Mouse (Mus musculus) CH12.LX (cell line): Measurements from ENCODE around the gene Prickle4. TPM values are rescaled to one million over a fixed set of nuclear protein-coding genes. Genes with fewer than 3 reads are reported as not detected.
A peak's percentile ranks its signal among the peaks of the same experiment; 100 is the strongest.

Experiments
- DNase-seq: peaks from one replicate; pipeline ENCODE4 v3.0.0-alpha.2; 2013; ENCODE audit errors: extremely low read depth
- H3K27ac ChIP-seq: 2 replicates; pipeline ENCODE4 v1.5.1; 2012; ENCODE audit warnings: low read depth, mild to moderate bottlenecking, control low read depth, moderate library complexity; ENCODE audit not compliant: insufficient read depth
- H3K27me3 ChIP-seq: replicated peaks from 2 replicates; pipeline ENCODE3; 2012; ENCODE audit warnings: inconsistent platforms
- H3K36me3 ChIP-seq, 2 experiments: replicated peaks in 1 of 2; 2 replicates each; pipeline versions ENCODE3 to v1.6.1; 2012; ENCODE audit warnings: inconsistent platforms in 1 of 2, low read length in 1 of 2, mild to moderate bottlenecking in 1 of 2, mixed read lengths in 1 of 2, moderate library complexity in 1 of 2; ENCODE audit not compliant: control insufficient read depth in 1 of 2, insufficient read depth in 1 of 2
- H3K4me1 ChIP-seq, 2 experiments: 2 replicates each; pipeline ENCODE4 v1.6.1; 2012; ENCODE audit warnings: inconsistent platforms in 1 of 2, moderate library complexity in 1 of 2; ENCODE audit not compliant: insufficient read depth in 2 of 2, control insufficient read depth in 1 of 2
- H3K4me2 ChIP-seq: 2 replicates; pipeline ENCODE4 v1.6.1; 2012; ENCODE audit warnings: low read depth, mild to moderate bottlenecking, control low read depth; ENCODE audit not compliant: poor library complexity, insufficient read depth, severe bottlenecking
- H3K4me3 ChIP-seq, 3 experiments: fragments of 150-350 bp in 1 of 3; sonication (generic) in 1 of 3; replicated peaks in 1 of 3; 2 replicates each; pipeline versions ENCODE3 to v1.5.1; 2011 to 2012; ENCODE audit warnings: low read depth in 2 of 3, low read length in 2 of 3, mild to moderate bottlenecking in 2 of 3, moderate library complexity in 2 of 3, control low read depth in 1 of 3, improper control_type of control experiment in 1 of 3, inconsistent platforms in 1 of 3, mixed read lengths in 1 of 3; ENCODE audit not compliant: poor library complexity in 1 of 3
- H3K79me2 ChIP-seq: replicated peaks from 2 replicates; pipeline ENCODE4 v1.6.1; 2012; ENCODE audit warnings: mild to moderate bottlenecking, moderate library complexity; ENCODE audit not compliant: control insufficient read depth, poor library complexity, insufficient read depth, severe bottlenecking; ENCODE audit errors: extremely low read depth
- H3K9ac ChIP-seq: 2 replicates; pipeline ENCODE4 v1.6.1; 2012; ENCODE audit warnings: low read depth, mild to moderate bottlenecking, control low read depth, moderate library complexity; ENCODE audit not compliant: insufficient read depth
- H3K9me3 ChIP-seq: replicated peaks from 2 replicates; pipeline ENCODE3; 2012; ENCODE audit warnings: low read length, inconsistent platforms, mixed read lengths
- BHLHE40 ChIP-seq: IDR thresholded peaks from 2 replicates; pipeline ENCODE4 v1.6.1; 2011; ENCODE audit warnings: mild to moderate bottlenecking, low read depth, low read length, improper control_type of control experiment
- CHD1 ChIP-seq: IDR thresholded peaks from 2 replicates; pipeline ENCODE4 v1.6.1; 2012; ENCODE audit warnings: low read depth, low read length, improper control_type of control experiment, inconsistent platforms
- CHD2 ChIP-seq: IDR thresholded peaks from 2 replicates; pipeline ENCODE4 v1.6.1; 2011; ENCODE audit warnings: low read length, improper control_type of control experiment
- CTCF ChIP-seq, 2 experiments: IDR thresholded peaks in 1 of 2; conservative IDR thresholded peaks in 1 of 2; 2 replicates each; pipeline ENCODE4 v1.5.1; 2011 to 2012; ENCODE audit warnings: low read depth in 2 of 2, low read length in 2 of 2, improper control_type of control experiment in 1 of 2, inconsistent platforms in 1 of 2, mild to moderate bottlenecking in 1 of 2, moderate library complexity in 1 of 2
- E2F4 ChIP-seq: IDR thresholded peaks from 2 replicates; pipeline ENCODE4 v1.6.1; 2011; ENCODE audit warnings: low read depth, low read length, improper control_type of control experiment; ENCODE audit not compliant: insufficient replicate concordance
- ELF1 ChIP-seq: IDR thresholded peaks from 2 replicates; pipeline ENCODE4 v1.6.1; 2014; ENCODE audit warnings: low read depth, mild to moderate bottlenecking, inconsistent platforms, low read length, improper control_type of control experiment
- EP300 ChIP-seq: IDR thresholded peaks from 2 replicates; pipeline ENCODE4 v1.6.1; 2011; ENCODE audit warnings: low read length, improper control_type of control experiment
- ETS1 ChIP-seq: conservative IDR thresholded peaks from 2 replicates; pipeline ENCODE4 v1.6.1; 2012; ENCODE audit warnings: low read depth, mild to moderate bottlenecking, inconsistent platforms, low read length, improper control_type of control experiment, moderate library complexity
- GABPA ChIP-seq: IDR thresholded peaks from 2 replicates; pipeline ENCODE4 v1.6.1; 2012; ENCODE audit warnings: low read depth, low read length, improper control_type of control experiment, inconsistent platforms; ENCODE audit not compliant: insufficient replicate concordance
- HCFC1 ChIP-seq: IDR thresholded peaks from 2 replicates; pipeline ENCODE4 v1.6.1; 2012; ENCODE audit warnings: low read depth, mild to moderate bottlenecking, inconsistent platforms, low read length, improper control_type of control experiment
- IRF4 ChIP-seq: IDR thresholded peaks from 2 replicates; pipeline ENCODE4 v1.6.1; 2014; ENCODE audit warnings: low read depth, mild to moderate bottlenecking, inconsistent platforms, low read length, improper control_type of control experiment
- JUN ChIP-seq: IDR thresholded peaks from 2 replicates; pipeline ENCODE4 v1.6.1; 2011; ENCODE audit warnings: low read depth, mild to moderate bottlenecking, low read length, improper control_type of control experiment, moderate library complexity; ENCODE audit not compliant: insufficient read depth
- JUND ChIP-seq: conservative IDR thresholded peaks from 2 replicates; pipeline ENCODE4 v1.6.1; 2011; ENCODE audit warnings: low read depth, low read length, improper control_type of control experiment
- KAT2A ChIP-seq: IDR thresholded peaks from 2 replicates; pipeline ENCODE4 v1.6.1; 2012; ENCODE audit warnings: low read length, improper control_type of control experiment, inconsistent platforms; ENCODE audit not compliant: insufficient replicate concordance
- MAFK ChIP-seq: IDR thresholded peaks from 2 replicates; pipeline ENCODE4 v1.6.1; 2011; ENCODE audit warnings: low read length, improper control_type of control experiment; ENCODE audit not compliant: insufficient replicate concordance
- MAX ChIP-seq: IDR thresholded peaks from 2 replicates; pipeline ENCODE4 v1.6.1; 2011; ENCODE audit warnings: low read length, improper control_type of control experiment
- MAZ ChIP-seq: IDR thresholded peaks from 2 replicates; pipeline ENCODE4 v1.6.1; 2012; ENCODE audit warnings: low read depth, mild to moderate bottlenecking, inconsistent platforms, low read length, improper control_type of control experiment, moderate library complexity
- MEF2A ChIP-seq: IDR thresholded peaks from 2 replicates; pipeline ENCODE4 v1.6.1; 2014; ENCODE audit warnings: low read depth, mild to moderate bottlenecking, inconsistent platforms, low read length, improper control_type of control experiment, borderline replicate concordance
- MXI1 ChIP-seq: IDR thresholded peaks from 2 replicates; pipeline ENCODE4 v1.6.1; 2011; ENCODE audit warnings: mild to moderate bottlenecking, low read depth, low read length, improper control_type of control experiment
- MYC ChIP-seq: IDR thresholded peaks from 2 replicates; pipeline ENCODE4 v1.6.1; 2011; ENCODE audit warnings: low read depth, mild to moderate bottlenecking, improper control_type of control experiment, low read length
- NELFE ChIP-seq: IDR thresholded peaks from 2 replicates; pipeline ENCODE4 v1.6.1; 2011; ENCODE audit warnings: low read depth, low read length, improper control_type of control experiment
- NRF1 ChIP-seq: IDR thresholded peaks from 2 replicates; pipeline ENCODE4 v1.6.1; 2014; ENCODE audit warnings: low read depth, mild to moderate bottlenecking, inconsistent platforms, low read length, improper control_type of control experiment, moderate library complexity
- PAX5 ChIP-seq: IDR thresholded peaks from 2 replicates; pipeline ENCODE4 v1.6.1; 2012; ENCODE audit warnings: low read length, inconsistent platforms, mixed read lengths
- POLR2A ChIP-seq: IDR thresholded peaks from 2 replicates; pipeline ENCODE4 v1.6.1; 2011; ENCODE audit warnings: low read depth, mild to moderate bottlenecking, improper control_type of control experiment, low read length
- POLR2AphosphoS2 ChIP-seq: IDR thresholded peaks from 2 replicates; pipeline ENCODE4 v1.6.1; 2011; ENCODE audit warnings: low read depth, low read length, improper control_type of control experiment
- RAD21 ChIP-seq: IDR thresholded peaks from 2 replicates; pipeline ENCODE4 v1.6.1; 2011; ENCODE audit warnings: low read depth, mild to moderate bottlenecking, low read length, improper control_type of control experiment, moderate library complexity
- RCOR1 ChIP-seq: conservative IDR thresholded peaks from 2 replicates; pipeline ENCODE4 v1.6.1; 2012; ENCODE audit warnings: low read depth, mild to moderate bottlenecking, inconsistent platforms, low read length, improper control_type of control experiment
- SIN3A ChIP-seq: IDR thresholded peaks from 2 replicates; pipeline ENCODE4 v1.6.1; 2012; ENCODE audit warnings: low read length, improper control_type of control experiment, inconsistent platforms
- SMC3 ChIP-seq: IDR thresholded peaks from 2 replicates; pipeline ENCODE4 v1.6.1; 2011; ENCODE audit warnings: low read depth, low read length, improper control_type of control experiment
- TBP ChIP-seq: conservative IDR thresholded peaks from 2 replicates; pipeline ENCODE4 v1.6.1; 2011; ENCODE audit warnings: low read depth, low read length, improper control_type of control experiment
- UBTF ChIP-seq: IDR thresholded peaks from 2 replicates; pipeline ENCODE4 v1.6.1; 2012; ENCODE audit warnings: low read depth, mild to moderate bottlenecking, inconsistent platforms, low read length, improper control_type of control experiment, moderate library complexity
- USF1 ChIP-seq: IDR thresholded peaks from 2 replicates; pipeline ENCODE4 v1.6.1; 2014; ENCODE audit warnings: low read depth, mild to moderate bottlenecking, inconsistent platforms, low read length, improper control_type of control experiment
- USF2 ChIP-seq: conservative IDR thresholded peaks from 2 replicates; pipeline ENCODE4 v1.6.1; 2011; ENCODE audit warnings: low read depth, low read length, improper control_type of control experiment
- ZC3H11A ChIP-seq: IDR thresholded peaks from 2 replicates; pipeline ENCODE4 v1.6.1; 2012; ENCODE audit warnings: low read depth, mild to moderate bottlenecking, inconsistent platforms, low read length, improper control_type of control experiment
- ZKSCAN1 ChIP-seq: IDR thresholded peaks from 2 replicates; pipeline ENCODE4 v1.6.1; 2012; ENCODE audit warnings: low read depth, inconsistent platforms, low read length, improper control_type of control experiment, borderline replicate concordance
- ZMIZ1 ChIP-seq: IDR thresholded peaks from 2 replicates; pipeline ENCODE4 v1.6.1; 2012; ENCODE audit warnings: low read depth, mild to moderate bottlenecking, inconsistent platforms, low read length, improper control_type of control experiment
- ZNF384 ChIP-seq: IDR thresholded peaks from 2 replicates; pipeline ENCODE4 v1.6.1; 2012; ENCODE audit warnings: low read depth, low read length, improper control_type of control experiment, inconsistent platforms
- dilution Hi-C: fragments of 300-500 bp; cut with MboI; formaldehyde crosslinking; loops from 2 replicates; pipeline ENCODE4 v1.14.3; 2020; ENCODE audit warnings: low sequenced_read_pairs; ENCODE audit not compliant: extremely low pct_unique_long_range_greater_than_20kb, extremely low pct_ligation_motif_present
- in situ Hi-C: fragments of 300-500 bp; cut with MboI; formaldehyde crosslinking; loops from 3 replicates; pipeline ENCODE4 v1.14.3; 2019; ENCODE audit warnings: low sequenced_read_pairs, low pct_ligation_motif_present, low pct_unique_long_range_greater_than_20kb, mixed read lengths
- polyA plus RNA-seq: library from polyadenylated mRNA; unstranded; fragments of >175 nt; gene quantifications from 2 replicates; pipeline ENCODE4 v1.2.1, GENCODE M21; 2012; ENCODE audit warnings: low read depth; ENCODE audit not compliant: insufficient read length
- total RNA-seq, 2 experiments: library from RNA; depleted of rRNA; stranded (reverse); fragments of 300-350 nt in 1 of 2; fragments of >200 nt in 1 of 2; gene quantifications; 2 replicates each; pipeline ENCODE4 v1.2.3; 2012 to 2014

The Prickle4 gene
- total and polyA plus RNA-seq, 3 experiments: 0.29 to 0.30 TPM; not detected in 1

- DNase-seq: no peak
- Histone ChIP-seq H3K4me1 (peaks cover 5 to 24% of the 10 kb centered on the region in 2 experiments), H3K79me2 (peaks cover 10% of the 10 kb centered on the region), H3K4me2 (peak within 1 kb of the TSS; percentile 88), H3K27ac (no peak within 1 kb of the TSS), H3K4me3 (peak within 1 kb of the TSS; percentile 85 to 96 (median 92)), H3K9ac (peak within 1 kb of the TSS; percentile 84), H3K27me3 (peaks cover 50% of the 10 kb centered on the region), H3K9me3 (no peaks in the 10 kb centered on the region), H3K36me3 (peaks cover 17 to 29% of the 10 kb centered on the region in 2 experiments)
- dilution Hi-C loops: no loop called here
- in situ Hi-C loops: loop anchor here (5.0 kb wide), 1 partner anchor 77 kb away; the partner anchor contains the start of genes Bysl, Gm20517 and Med20
- no peak for TF ChIP-seq MAFK
- no peak for TF ChIP-seq ZC3H11A
- TF ChIP-seq MYC: no peak
- no peak for TF ChIP-seq ETS1
- no peak for TF ChIP-seq SMC3
- TF ChIP-seq JUND: no peak
- no peak for TF ChIP-seq USF1
- TF ChIP-seq JUN: no peak
- no peak for TF ChIP-seq ZNF384
- TF ChIP-seq USF2: no peak
- TF ChIP-seq KAT2A: no peak
- peak; percentile 49; the same call in 1 of the 2 replicates for TF ChIP-seq NELFE
- TF ChIP-seq PAX5: no peak
- TF ChIP-seq TBP: no peak
- TF ChIP-seq RCOR1: no peak
- TF ChIP-seq BHLHE40: no peak
- TF ChIP-seq ZKSCAN1: no peak
- TF ChIP-seq MAZ: peak; percentile 62; the same call in 1 of the 2 replicates
- TF ChIP-seq NRF1: no peak
- no peak for TF ChIP-seq MEF2A
- no peak; the same call in 1 of the 2 replicates for TF ChIP-seq SIN3A
- no peak for TF ChIP-seq E2F4
- no peak for TF ChIP-seq GABPA
- no peak for TF ChIP-seq EP300
- TF ChIP-seq POLR2A: peak; percentile 57
- peak; percentile 66; the same call in 1 of the 2 replicates for TF ChIP-seq ZMIZ1
- peak; percentile 45; the same call in 1 of the 2 replicates for TF ChIP-seq MXI1
- TF ChIP-seq CTCF (conservative IDR thresholded peaks at IDR 0.05 in 1 of 2, IDR thresholded peaks at IDR 0.05 in 1 of 2; ENCODE audit: low read depth in 2 of 2, low read length in 2 of 2): peak in 1 of 2 experiments; percentile 27; a peak in 1 of 4 replicates
- no peak for TF ChIP-seq MAX
- TF ChIP-seq RAD21: no peak
- peak; percentile 41; the same call in 1 of the 2 replicates for TF ChIP-seq IRF4
- TF ChIP-seq ELF1: 0 out of 2 replicates have a peak, but pooled peaks have one; percentile 28
- 0 out of 2 replicates have a peak, but pooled peaks have one; percentile 40 for TF ChIP-seq UBTF
- TF ChIP-seq HCFC1: 0 out of 2 replicates have a peak, but pooled peaks have one; percentile 27
- no peak for TF ChIP-seq POLR2AphosphoS2
- no peak for TF ChIP-seq CHD2
- no peak for TF ChIP-seq CHD1
These were observed 5.6 kb downstream of the Prickle4 start, which contains the start of gene Frs3 for GRCm38 (mm10) chr17:47688608-47689575. Gene Frs3, plus strand, starts transcription at chr17:47689030.
